12 mouse cellular contexts compared by ENCODE assay signal in the genomic region with DNA sequence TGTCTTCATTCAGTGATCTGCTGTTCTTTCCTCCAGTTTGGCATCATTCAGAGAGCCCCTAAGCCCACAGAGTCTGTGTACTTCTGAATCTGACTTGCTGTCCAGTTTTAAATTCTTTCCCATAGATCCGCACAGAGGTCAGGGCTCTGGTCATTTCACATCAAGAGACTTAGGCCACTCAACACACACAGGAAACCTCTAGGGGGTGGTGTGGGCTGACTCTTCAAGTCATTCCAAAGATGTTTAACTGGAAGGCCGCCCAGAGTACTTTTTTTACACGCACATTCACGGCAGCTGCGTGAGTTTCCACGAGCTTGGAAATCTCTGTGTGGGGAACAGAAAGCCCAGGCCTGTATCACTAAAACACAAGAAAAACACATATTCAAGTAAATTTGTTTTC.
DNase-seq lines count a peak whose midpoint lies in the region; ATAC-seq lines count a peak whose summit lies in the region.
"Had no signal": no experiment of that assay in that cellular context is flagged by ENCODE, and none has a peak within 500 bp of the region (broad histone marks: within the 10 kb centered on the region; RNA-seq: fewer than 3 reads in every experiment).

No protein-coding gene starts in this region.

- no peak overlapping the region for H3K4me3 ChIP-seq in kidney, embryonic 14.5 days (ENCODE audit: low read length)
- H3K4me3 ChIP-seq: heart, embryonic 13.5 days; liver, embryonic 13.5 days; neural tube, embryonic 12.5 days had no signal

- peak; percentile 52 for DNase-seq in kidney, adult 18-20 months
- DNase-seq in brain, adult 2 months (ENCODE audit: low read depth, low spot score): peak; percentile 7
- DNase-seq in heart, postnatal 14 days: peak; percentile 8 to 37
- DNase-seq in lung, postnatal 36 days: peak; percentile 78
- DNase-seq in layer of hippocampus, adult 8-10 months (ENCODE audit: low spot score in 2 of 2): no peak
- no peak for DNase-seq in c-Kit-positive CD71-positive TER-119-positive erythroid progenitor cells, embryonic 14.5 days (ENCODE audit: low spot score)
- DNase-seq in urinary bladder, postnatal 25 days (ENCODE audit: low spot score): no peak
- DNase-seq: liver, embryonic 13.5 days; thymus, adult 18-20 months had no signal

- no peak overlapping the region for H3K9ac ChIP-seq in kidney, embryonic 14.5 days (ENCODE audit: low read depth, low read length)
- H3K9ac ChIP-seq: heart, embryonic 13.5 days; liver, embryonic 13.5 days; neural tube, embryonic 12.5 days had no signal

- H3K4me1 ChIP-seq in kidney, embryonic 14.5 days (ENCODE audit: control insufficient read depth, insufficient read depth, low read length): no peaks in the 10 kb centered on the region
- H3K4me1 ChIP-seq: heart, embryonic 13.5 days; liver, embryonic 13.5 days had no signal

- H3K27me3 ChIP-seq in kidney, embryonic 14.5 days (ENCODE audit: control insufficient read depth, insufficient read depth, low read length): no peaks in the 10 kb centered on the region
- H3K27me3 ChIP-seq: heart, embryonic 13.5 days; liver, embryonic 13.5 days; neural tube, embryonic 12.5 days had no signal

- 47% methylated on average over 6 of the region's 6 CpGs for WGBS in kidney, embryonic 14.5 days

- no peak for ATAC-seq in kidney, embryonic 14.5 days (ENCODE audit: low FRiP score, low TSS enrichment)

- H3K4me2 ChIP-seq in kidney, embryonic 14.5 days (replicated peaks; ENCODE audit: low read depth, low read length): no peak overlapping the region
- H3K4me2 ChIP-seq: heart, embryonic 13.5 days; liver, embryonic 13.5 days; neural tube, embryonic 12.5 days had no signal

- no peak overlapping the region for H3K27ac ChIP-seq in kidney, embryonic 14.5 days (ENCODE audit: low read depth, low read length)
- H3K27ac ChIP-seq: heart, embryonic 13.5 days; liver, embryonic 13.5 days; neural tube, embryonic 12.5 days had no signal

- intact Hi-C loops in heart, postnatal 14 days (cut with DNase I): loop anchor here (10.0 kb wide), 1 partner anchor 481 kb away; no protein-coding TSS in a partner anchor

- no peaks in the 10 kb centered on the region for H3K9me3 ChIP-seq in kidney, embryonic 14.5 days (ENCODE audit: control insufficient read depth, low read length)
- H3K9me3 ChIP-seq: heart, embryonic 13.5 days; liver, embryonic 13.5 days; neural tube, embryonic 12.5 days had no signal

- H3K36me3 ChIP-seq in kidney, embryonic 14.5 days (ENCODE audit: control insufficient read depth, insufficient read depth, low read length): no peaks in the 10 kb centered on the region
- H3K36me3 ChIP-seq: heart, embryonic 13.5 days; liver, embryonic 13.5 days; neural tube, embryonic 12.5 days had no signal

Comparison
In these comparisons a context has a peak if more than half of its experiments do, and no peak if none do; other contexts are left out.
1. DNase-seq: peak in kidney, adult 18-20 months (single experiment), brain, adult 2 months (single experiment), heart, postnatal 14 days (2 of 2) and lung, postnatal 36 days (single experiment); none in layer of hippocampus, adult 8-10 months (0 of 2), c-Kit-positive CD71-positive TER-119-positive erythroid progenitor cells, embryonic 14.5 days (single experiment) and urinary bladder, postnatal 25 days (single experiment).